ENCODE assay signal across 9 mouse cellular contexts in genomic region chr13:93911037-93911436, GRCm38 (mm10).
DNase-seq lines count a peak whose midpoint lies in the region; ATAC-seq lines count a peak whose summit lies in the region.
"Had no signal": no experiment of that assay in that cellular context is flagged by ENCODE, and none has a peak within 500 bp of the region (broad histone marks: within the 10 kb centered on the region; RNA-seq: fewer than 3 reads in every experiment).

No protein-coding gene starts in this region.

- ATAC-seq in hindbrain, embryonic 15.5 days (ENCODE audit: low FRiP score, low read depth), result 0 out of 2 replicates have a peak, but pooled peaks have one; percentile 8
- ATAC-seq in hindbrain, embryonic 13.5 days (ENCODE audit: low FRiP score), result no peak
- ATAC-seq in intestine, embryonic 16.5 days, result no peak
- no peak for ATAC-seq in CD4-positive, CD25-positive, alpha-beta regulatory T cell, adult 4 months

- H3K4me2 ChIP-seq in hindbrain, embryonic 15.5 days, result no peak overlapping the region
- H3K4me2 ChIP-seq in hindbrain, embryonic 13.5 days, result no peak overlapping the region
- H3K4me2 ChIP-seq in intestine, embryonic 16.5 days (ENCODE audit: low read depth, low read length), result no peak overlapping the region
- H3K4me2 ChIP-seq: heart, embryonic 13.5 days had no signal

- no peaks in the 10 kb centered on the region for H3K4me1 ChIP-seq in hindbrain, embryonic 15.5 days (replicated peaks)
- peaks cover 11% of the 10 kb centered on the region for H3K4me1 ChIP-seq in hindbrain, embryonic 13.5 days (replicated peaks)
- peaks cover 6% of the 10 kb centered on the region for H3K4me1 ChIP-seq in intestine, embryonic 16.5 days (ENCODE audit: control insufficient read depth, insufficient read depth, low read length)

- peak; percentile 30 for DNase-seq in adrenal gland, adult 2 months
- DNase-seq in adrenal gland, postnatal 4 days (ENCODE audit: low spot score in 2 of 2), result no peak
- peak; percentile 10 for DNase-seq in cerebellum, adult 11 months
- DNase-seq in kidney, adult 9 months, result peak; percentile 74

- no peak overlapping the region for H3K9ac ChIP-seq in hindbrain, embryonic 15.5 days
- H3K9ac ChIP-seq in hindbrain, embryonic 13.5 days, result no peak overlapping the region
- no peak overlapping the region for H3K9ac ChIP-seq in intestine, embryonic 16.5 days (ENCODE audit: low read depth, low read length)
- H3K9ac ChIP-seq: heart, embryonic 13.5 days had no signal

- no peak overlapping the region for H3K27ac ChIP-seq in hindbrain, embryonic 15.5 days (replicated peaks)
- no peak overlapping the region for H3K27ac ChIP-seq in hindbrain, embryonic 13.5 days
- no peak overlapping the region for H3K27ac ChIP-seq in intestine, embryonic 16.5 days (ENCODE audit: low read length)
- H3K27ac ChIP-seq: heart, embryonic 13.5 days had no signal

- H3K4me3 ChIP-seq in hindbrain, embryonic 15.5 days, result no peak overlapping the region
- H3K4me3 ChIP-seq in hindbrain, embryonic 13.5 days, result no peak overlapping the region
- H3K4me3 ChIP-seq in intestine, embryonic 16.5 days (ENCODE audit: low read length), result no peak overlapping the region
- H3K4me3 ChIP-seq: heart, embryonic 13.5 days had no signal

- no peaks in the 10 kb centered on the region for H3K36me3 ChIP-seq in hindbrain, embryonic 15.5 days
- H3K36me3 ChIP-seq in hindbrain, embryonic 13.5 days, result no peaks in the 10 kb centered on the region
- H3K36me3 ChIP-seq in intestine, embryonic 16.5 days (ENCODE audit: control insufficient read depth, insufficient read depth, low read length), result no peaks in the 10 kb centered on the region
- H3K36me3 ChIP-seq: heart, embryonic 13.5 days had no signal

- no peaks in the 10 kb centered on the region for H3K9me3 ChIP-seq in hindbrain, embryonic 15.5 days
- no peaks in the 10 kb centered on the region for H3K9me3 ChIP-seq in hindbrain, embryonic 13.5 days
- no peaks in the 10 kb centered on the region for H3K9me3 ChIP-seq in intestine, embryonic 16.5 days (ENCODE audit: control insufficient read depth, low read length)
- H3K9me3 ChIP-seq: heart, embryonic 13.5 days had no signal

- H3K27me3 ChIP-seq in hindbrain, embryonic 15.5 days, result no peaks in the 10 kb centered on the region
- H3K27me3 ChIP-seq in hindbrain, embryonic 13.5 days, result no peaks in the 10 kb centered on the region
- no peaks in the 10 kb centered on the region for H3K27me3 ChIP-seq in intestine, embryonic 16.5 days (replicated peaks; ENCODE audit: control insufficient read depth, insufficient read depth, low read length)
- H3K27me3 ChIP-seq: heart, embryonic 13.5 days had no signal

- WGBS in hindbrain, embryonic 15.5 days, result 55% methylated on average over 7 of the region's 7 CpGs
- 65% methylated on average over 7 of the region's 7 CpGs for WGBS in hindbrain, embryonic 13.5 days
- 54% methylated on average over 7 of the region's 7 CpGs for WGBS in intestine, embryonic 16.5 days

Comparison
In these comparisons a context has a peak if more than half of its experiments do, and no peak if none do; other contexts are left out.
1. DNase-seq: peak in adrenal gland, adult 2 months (single experiment), cerebellum, adult 11 months (single experiment) and kidney, adult 9 months (single experiment); none in adrenal gland, postnatal 4 days (0 of 2).